Mouse (Mus musculus) Patski (cell line): ENCODE data around the gene Ltbp3. TPM values are rescaled to one million over a fixed set of nuclear protein-coding genes. Genes with fewer than 3 reads are reported as not detected.

ENCODE experiments used
- ATAC-seq: fragments of 100-300 bp; one replicate; pipeline ENCODE4 v1.8.0; 2021
- CTCF ChIA-PET: fragments of 350-600 bp; sonication (Branson Sonifier 250); formaldehyde crosslinking; loops from one replicate; lab custom pipeline; 2022; ENCODE audit warnings: inconsistent platforms; lab: Charles Lee
- POLR2A ChIA-PET: fragments of 350-600 bp; sonication (Branson Sonifier 250); formaldehyde crosslinking; loops from one replicate; lab custom pipeline; 2022; ENCODE audit warnings: antibody characterized with exemption, inconsistent platforms; lab: Charles Lee
- DNase-seq: peaks from one replicate; pipeline ENCODE4 v3.0.0-alpha.2; 2011; ENCODE audit warnings: low read depth, low spot score
- H3K27me3 ChIP-seq: fragments of 371-371 bp; one replicate; pipeline ENCODE4 v1.5.1; 2021
- CTCF ChIP-seq: fragments of 100-300 bp; IDR thresholded peaks from one replicate; pipeline ENCODE4 v1.5.1; 2021
- in situ Hi-C: fragments of 300-500 bp; cut with MboI; formaldehyde crosslinking; loops from 3 replicates; pipeline ENCODE4 v1.11.1; 2018; ENCODE audit warnings: low pct_unique_long_range_greater_than_20kb, mixed read lengths
- polyA plus RNA-seq: library from polyadenylated mRNA; unstranded; gene quantifications from one replicate; pipeline ENCODE4 v1.2.3, GENCODE M21; 2021

Ltbp3 gene
- polyA plus RNA-seq, 1 experiment from 2014 or later, result 747 TPM

GRCm38 (mm10) chr19:5710068-5710467 is 30.6 kb upstream of the Ltbp3 start:
- no peak for TF ChIP-seq CTCF
- DNase-seq (no peak), ATAC-seq (no peak)
- CTCF ChIA-PET, result interaction anchor here (1.0 to 4.5 kb wide), 13 partner anchors 12 to 143 kb away, joined by 3 to 48 read pairs (median 4); partner anchors contain the start of genes Ap5b1, Ehbp1l1 and Ltbp3
- H3K27me3 ChIP-seq, result no peaks in the 10 kb centered on the region
- in situ Hi-C loops, result loop anchor here (5.0 kb wide), 2 partner anchors 67 to 177 kb away; no protein-coding TSS in a partner anchor
- POLR2A ChIA-PET, result interaction anchor here (0.7 to 1.4 kb wide), 2 partner anchors 10 to 138 kb away, joined by 5 read pairs; no protein-coding TSS in a partner anchor

- POLR2A ChIA-PET, result interaction anchor here (0.7 to 1.4 kb wide), 3 partner anchors 10 to 138 kb away, joined by 4 to 5 read pairs (median 5); no protein-coding TSS in a partner anchor
- TF ChIP-seq CTCF, result no peak
- CTCF ChIA-PET, result interaction anchor here (0.8 to 4.5 kb wide), 17 partner anchors 9 to 143 kb away, joined by 3 to 48 read pairs (median 4); partner anchors contain the start of genes Ap5b1, Ehbp1l1 and Ltbp3
- ATAC-seq, result no peak
- in situ Hi-C loops, result loop anchor here (5.0 kb wide), 2 partner anchors 67 to 177 kb away; no protein-coding TSS in a partner anchor
- no peak for DNase-seq
- no peaks in the 10 kb centered on the region for H3K27me3 ChIP-seq
These were observed 30.1 kb upstream of the Ltbp3 start for GRCm38 (mm10) chr19:5710581-5710980.

GRCm38 (mm10) chr19:5711218-5711617 is 29.5 kb upstream of the Ltbp3 start:
- ChIA-PET CTCF (interaction anchor here (0.8 to 4.5 kb wide), 16 partner anchors 10 to 178 kb away, joined by 3 to 48 read pairs (median 4); partner anchors contain the start of genes Ap5b1, Ehbp1l1 and Ltbp3), POLR2A (interaction anchor here (0.7 to 1.4 kb wide), 2 partner anchors 11 to 70 kb away, joined by 4 to 5 read pairs; no protein-coding TSS in a partner anchor)
- TF ChIP-seq CTCF, result no peak
- H3K27me3 ChIP-seq, result no peaks in the 10 kb centered on the region
- DNase-seq, result no peak
- ATAC-seq, result no peak
- in situ Hi-C loops, result loop anchor here (5.0 kb wide), 2 partner anchors 66 to 176 kb away; no protein-coding TSS in a partner anchor

GRCm38 (mm10) chr19:5711907-5712460 is 28.7 kb upstream of the Ltbp3 start:
- POLR2A ChIA-PET, result no interaction called here
- TF ChIP-seq CTCF, result no peak
- DNase-seq (no peak), ATAC-seq (no peak)
- no peaks in the 10 kb centered on the region for H3K27me3 ChIP-seq
- CTCF ChIA-PET, result interaction anchor here (0.9 to 4.5 kb wide), 3 partner anchors 15 to 178 kb away, joined by 3 to 48 read pairs (median 22); partner anchors contain the start of gene Ehbp1l1
- in situ Hi-C loops, result loop anchor here (5.0 kb wide), 2 partner anchors 65 to 175 kb away; no protein-coding TSS in a partner anchor

- POLR2A ChIA-PET, result interaction anchor here (0.6 kb wide), 1 partner anchor 69 kb away, joined by 3 read pairs; no protein-coding TSS in a partner anchor
These were observed 27.4 kb upstream of the Ltbp3 start for GRCm38 (mm10) chr19:5713255-5713654.

GRCm38 (mm10) chr19:5713730-5714129 is 27.0 kb upstream of the Ltbp3 start:
- peak; percentile 38 for ATAC-seq
- DNase-seq, result no peak
- ChIA-PET CTCF (interaction anchor here (0.9 to 4.5 kb wide), 5 partner anchors 9 to 73 kb away, joined by 4 to 48 read pairs (median 6); partner anchors contain the start of gene Ehbp1l1), POLR2A (no interaction called here)
- TF ChIP-seq CTCF, result no peak
- H3K27me3 ChIP-seq, result no peaks in the 10 kb centered on the region
- in situ Hi-C loops, result loop anchor here (5.0 kb wide), 2 partner anchors 64 to 174 kb away; no protein-coding TSS in a partner anchor

More at GRCm38 (mm10) chr19:5713255-5713654, 27.4 kb upstream of the Ltbp3 start:
- no peak for DNase-seq
- in situ Hi-C loops, result loop anchor here (5.0 kb wide), 2 partner anchors 64 to 174 kb away; no protein-coding TSS in a partner anchor
- no peak for TF ChIP-seq CTCF
- CTCF ChIA-PET, result interaction anchor here (0.9 to 4.5 kb wide), 5 partner anchors 10 to 74 kb away, joined by 4 to 48 read pairs (median 6); partner anchors contain the start of gene Ehbp1l1
- H3K27me3 ChIP-seq, result no peaks in the 10 kb centered on the region
- ATAC-seq, result no peak

GRCm38 (mm10) chr19:5715793-5716688 is 24.7 kb upstream of the Ltbp3 start:
- in situ Hi-C loops, result no loop called here
- DNase-seq (no peak), ATAC-seq (no peak)
- TF ChIP-seq CTCF, result no peak
- POLR2A ChIA-PET, result interaction anchor here (0.6 to 2.5 kb wide), 7 partner anchors 8 to 46 kb away, joined by 3 to 8 read pairs (median 4); partner anchors contain the start of gene Fam89b
- H3K27me3 ChIP-seq, result no peaks in the 10 kb centered on the region
- CTCF ChIA-PET, result interaction anchor here (0.9 to 2.4 kb wide), 4 partner anchors 11 to 71 kb away, joined by 3 to 6 read pairs (median 4); no protein-coding TSS in a partner anchor

GRCm38 (mm10) chr19:5716955-5717354 is 23.7 kb upstream of the Ltbp3 start:
- in situ Hi-C loops, result no loop called here
- no peak for TF ChIP-seq CTCF
- CTCF ChIA-PET, result interaction anchor here (2.4 kb wide), 1 partner anchor 10 kb away, joined by 6 read pairs; no protein-coding TSS in a partner anchor
- POLR2A ChIA-PET, result interaction anchor here (2.5 kb wide), 1 partner anchor 26 kb away, joined by 8 read pairs; no protein-coding TSS in a partner anchor
- ATAC-seq (no peak), DNase-seq (no peak)
- H3K27me3 ChIP-seq, result no peaks in the 10 kb centered on the region

GRCm38 (mm10) chr19:5721233-5721632 is 19.5 kb upstream of the Ltbp3 start:
- ChIA-PET CTCF (no interaction called here), POLR2A (interaction anchor here (1.0 to 1.8 kb wide), 2 partner anchors 49 to 78 kb away, joined by 3 to 4 read pairs; no protein-coding TSS in a partner anchor)

More at GRCm38 (mm10) chr19:5721233-5721632, 19.5 kb upstream of the Ltbp3 start:
- no peak for ATAC-seq
- H3K27me3 ChIP-seq, result no peaks in the 10 kb centered on the region
- DNase-seq, result no peak
- TF ChIP-seq CTCF, result no peak
- in situ Hi-C loops, result no loop called here
